Mouse (Mus musculus): ENCODE data around the gene Macf1.

- TF ChIP-seq CEBPB (IDR thresholded peaks at IDR 0.05; ENCODE audit: insufficient read depth, poor library complexity, severe bottlenecking) (no peak), MAX (IDR thresholded peaks at IDR 0.05; ENCODE audit: low read depth) (no peak), POLR2A (IDR thresholded peaks at IDR 0.05; ENCODE audit: insufficient read length, low read depth) (no peak), USF1 (IDR thresholded peaks at IDR 0.05; ENCODE audit: low read depth) (no peak), MYOD1 (IDR thresholded peaks at IDR 0.05; ENCODE audit: control insufficient read depth in 1 of 3, insufficient read length in 2 of 3, low read depth in 2 of 3) (no peak), MYOG (IDR thresholded peaks at IDR 0.05; ENCODE audit: control insufficient read depth in 1 of 3, insufficient read depth in 1 of 3, insufficient read length in 2 of 3, low read depth in 2 of 3) (no peak), TCF12 (IDR thresholded peaks at IDR 0.05; ENCODE audit: insufficient read depth, poor library complexity, severe bottlenecking) (no peak), POLR2AphosphoS2 (IDR thresholded peaks at IDR 0.05; ENCODE audit: insufficient read length, low read depth) (no peak), REST (IDR thresholded peaks at IDR 0.05; ENCODE audit: insufficient read depth, insufficient read length) (no peak), E2F4 (IDR thresholded peaks at IDR 0.05; ENCODE audit: insufficient read depth) (no peak)
Observed at GRCm38 (mm10) chr4:123524746-123525145, 159.4 kb downstream of the Macf1 start.
